Mouse (Mus musculus) adrenal gland, postnatal 10 days (tissue): ENCODE data around the gene Tcp11. TPM values are rescaled to one million over a fixed set of nuclear protein-coding genes. Genes with fewer than 3 reads are reported as not detected.

Experiments
- DNase-seq: peaks from one replicate; pipeline ENCODE4 v3.0.0; 2021; ENCODE audit warnings: mixed read lengths
- total RNA-seq, 2 experiments: library from RNA; stranded (reverse); gene quantifications; 2 replicates each; pipeline ENCODE4 v1.2.3; 2021

The Tcp11 gene
- total RNA-seq, 2 experiments from 2014 or later, result 0.24 to 0.57 TPM

DNA sequence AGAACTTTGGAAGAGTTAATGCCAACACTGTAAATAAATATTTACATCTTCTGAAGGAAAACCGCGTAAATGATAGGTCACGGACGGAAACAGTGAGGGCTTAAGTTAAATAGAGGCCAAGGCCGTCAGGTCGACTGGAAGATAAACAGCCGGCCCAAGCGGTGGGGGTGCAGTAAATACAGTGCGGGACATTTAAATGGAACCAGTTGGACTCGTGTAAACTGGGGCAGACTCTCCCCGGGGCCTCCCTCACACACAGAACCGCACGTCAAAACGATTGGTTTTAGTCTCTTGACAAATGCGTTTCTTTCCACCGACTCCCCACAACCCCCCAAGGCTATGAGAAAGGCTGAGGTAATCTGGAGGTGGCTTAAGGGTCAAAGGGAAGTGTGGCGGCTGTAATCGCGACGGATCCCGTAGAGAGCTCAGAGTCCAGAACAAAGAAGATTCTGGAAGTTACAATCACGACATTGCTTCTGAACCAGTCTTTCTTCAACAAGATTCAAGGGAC lies 4.0 kb upstream of the Tcp11 start:
- no peak for DNase-seq

GRCm38 (mm10) chr17:28082863-28083262 lies 2.4 kb upstream of the Tcp11 start:
- no peak for DNase-seq

- no peak for DNase-seq
Measured at GRCm38 (mm10) chr17:28081856-28082255, 1.4 kb upstream of the Tcp11 start.

DNA sequence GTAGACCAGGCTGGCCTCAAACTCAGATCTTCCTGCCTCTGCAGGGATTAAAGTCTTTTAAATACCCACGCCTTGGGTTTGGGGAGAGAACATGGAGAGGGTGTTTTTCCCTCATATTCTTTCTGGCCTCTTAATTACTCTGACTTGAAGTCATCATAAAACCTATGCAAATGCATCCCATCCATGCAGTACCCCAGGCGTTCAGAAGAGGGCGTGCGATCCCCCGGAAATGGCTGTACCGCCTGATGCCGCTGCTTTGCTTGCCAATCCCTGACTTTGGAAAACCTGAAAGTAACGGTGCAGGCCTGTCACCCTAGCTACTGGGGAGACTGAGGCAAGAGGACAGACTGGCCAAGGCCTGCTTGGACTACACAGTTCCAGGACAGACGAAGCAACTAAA lies 946 bp upstream of the Tcp11 start:
- DNase-seq, result peak; percentile 76

DNA sequence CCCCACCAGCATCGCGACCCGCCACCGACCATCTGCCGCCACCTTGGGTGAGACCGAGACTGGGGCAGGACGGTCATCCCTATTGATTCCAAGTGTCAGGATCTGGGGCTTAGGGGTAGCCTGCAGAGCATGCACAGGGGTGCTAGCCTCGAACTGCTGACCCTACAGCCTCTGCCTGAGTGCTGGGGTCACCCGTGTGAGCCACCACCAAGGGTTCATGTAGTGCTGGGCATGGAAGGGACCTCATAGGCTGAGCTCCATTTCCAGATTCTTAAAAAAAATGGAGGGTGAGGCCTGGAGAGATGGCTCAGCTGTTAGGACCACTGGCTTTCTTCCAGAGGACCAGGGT lies 352 bp upstream of the Tcp11 start:
- no peak for DNase-seq

DNA sequence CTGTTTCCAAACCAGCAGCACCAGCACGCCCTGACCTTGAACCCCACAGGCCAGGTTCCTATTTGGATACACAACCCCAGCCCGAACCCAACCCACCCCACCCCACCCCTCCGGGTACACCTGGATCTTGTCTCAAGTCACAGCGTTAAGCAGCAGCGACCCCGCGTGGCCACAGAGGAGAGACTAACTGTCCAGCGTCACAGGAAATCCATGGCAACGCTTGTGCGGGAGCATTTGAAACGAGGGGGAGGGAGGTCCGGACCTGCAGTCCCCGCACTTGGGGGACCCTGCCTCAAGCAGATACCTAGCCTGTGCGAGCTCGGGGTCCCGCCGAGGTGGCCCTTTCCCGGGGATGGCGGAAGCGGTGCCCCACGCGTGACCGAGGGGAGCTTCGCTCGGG lies 821 bp downstream of the Tcp11 start:
- peak; percentile 92 for DNase-seq

DNA sequence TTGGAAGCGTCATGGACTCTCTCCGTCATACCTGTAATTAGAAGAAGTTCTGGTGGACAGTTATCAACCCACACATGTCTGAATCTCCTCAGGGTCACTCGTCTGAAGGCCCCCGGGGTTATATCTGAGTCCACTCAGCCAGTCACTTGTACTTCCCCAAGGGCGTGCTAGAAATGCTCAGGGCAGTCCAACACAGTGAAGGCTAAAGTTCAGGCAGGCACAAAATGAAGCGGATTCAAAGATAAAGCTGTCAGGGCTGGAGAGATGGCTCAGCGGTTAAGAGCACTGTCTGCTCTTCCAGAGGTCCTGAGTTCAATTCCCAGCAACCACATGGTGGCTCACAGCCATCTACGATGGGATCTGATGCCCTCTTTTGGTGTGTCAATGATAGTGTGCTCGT lies 2.4 kb downstream of the Tcp11 start:
- no peak for DNase-seq

DNA sequence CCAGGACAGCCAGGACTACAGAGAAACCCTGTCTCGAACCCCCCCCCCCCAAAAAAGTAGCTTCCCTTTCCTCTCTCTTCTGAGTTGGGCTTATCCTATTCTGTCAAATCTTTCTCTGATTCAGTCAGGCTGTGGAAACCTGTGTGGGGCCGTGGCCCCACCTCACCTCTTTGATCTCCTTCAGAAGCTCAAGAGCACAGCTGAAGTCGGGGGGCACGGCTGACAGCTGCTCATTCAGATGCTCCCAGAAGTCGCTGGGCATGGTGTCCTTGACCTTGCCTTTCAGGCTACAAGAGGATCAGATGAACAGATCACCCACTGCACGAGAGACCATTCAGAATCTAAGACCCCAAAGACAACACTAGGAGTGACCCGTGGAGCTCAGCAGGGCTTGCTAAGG lies 6.0 kb downstream of the Tcp11 start:
- DNase-seq, result no peak

DNA sequence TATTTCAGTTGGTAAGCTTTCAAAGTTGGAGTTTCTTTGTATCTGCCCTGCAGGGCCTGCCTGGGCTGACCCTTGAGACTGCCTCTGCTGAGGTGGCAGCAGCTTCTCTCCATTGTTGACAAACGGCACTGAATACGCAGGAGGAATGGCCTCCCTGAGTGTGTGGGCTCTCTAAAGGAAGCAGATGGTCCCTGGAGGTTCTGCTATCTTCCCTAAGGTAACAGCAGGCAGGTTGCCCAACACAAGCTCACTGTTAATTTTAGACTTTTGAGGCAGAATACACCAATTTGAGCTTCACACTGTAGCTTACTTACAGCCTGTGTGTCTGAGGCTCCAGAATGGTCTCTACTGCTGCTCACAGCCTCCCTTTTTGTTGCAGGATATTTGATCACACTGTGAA lies 7.7 kb downstream of the Tcp11 start:
- no peak for DNase-seq

GRCm38 (mm10) chr17:28070256-28070655 lies 10.2 kb downstream of the Tcp11 start:
- peak; percentile 87 for DNase-seq

DNA sequence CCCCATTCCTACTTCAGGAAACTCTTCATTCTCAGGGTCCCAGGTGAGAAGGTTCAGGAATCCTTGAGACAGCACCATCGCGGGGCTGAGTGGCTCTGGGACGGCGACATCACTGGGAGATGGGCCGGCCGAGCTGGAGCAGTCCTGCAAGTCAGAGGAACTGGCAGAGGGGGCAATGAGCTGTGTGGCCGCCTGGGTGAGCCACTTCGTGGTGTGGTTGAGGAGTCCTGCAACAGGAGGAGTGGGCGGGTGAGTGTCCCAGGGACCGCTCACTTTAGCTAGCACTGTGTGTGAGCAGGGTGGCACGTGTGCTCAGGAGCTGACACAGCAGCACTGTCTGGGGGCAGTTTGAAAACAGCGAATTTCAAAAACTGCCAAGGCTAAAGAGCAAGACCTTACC lies 11.0 kb downstream of the Tcp11 start:
- no peak for DNase-seq

GRCm38 (mm10) chr17:28067303-28067702 lies 13.1 kb downstream of the Tcp11 start:
- DNase-seq, result no peak

GRCm38 (mm10) chr17:28063163-28063562 lies 17.3 kb downstream of the Tcp11 start:
- DNase-seq, result no peak

DNA sequence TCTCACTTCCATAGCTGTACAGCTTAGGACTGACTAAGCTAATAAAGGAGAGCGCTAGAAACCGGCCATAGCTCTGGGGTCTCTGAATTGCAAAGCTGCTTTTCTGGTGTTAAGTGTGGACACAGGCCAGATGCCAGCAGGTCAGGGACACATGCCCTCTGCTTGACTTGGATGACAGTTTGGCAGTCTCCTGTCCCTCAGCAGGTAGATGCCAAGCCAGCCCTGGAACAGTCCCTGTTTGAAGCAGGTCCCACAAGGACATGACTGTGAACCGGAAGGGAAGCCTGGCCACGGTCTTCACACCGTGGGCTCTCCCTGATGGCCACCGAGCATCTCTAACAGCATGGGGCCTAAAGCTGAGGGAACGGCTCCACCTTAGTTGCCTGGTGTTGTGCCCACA lies 17.7 kb downstream of the Tcp11 start:
- DNase-seq, result peak; percentile 57

DNA sequence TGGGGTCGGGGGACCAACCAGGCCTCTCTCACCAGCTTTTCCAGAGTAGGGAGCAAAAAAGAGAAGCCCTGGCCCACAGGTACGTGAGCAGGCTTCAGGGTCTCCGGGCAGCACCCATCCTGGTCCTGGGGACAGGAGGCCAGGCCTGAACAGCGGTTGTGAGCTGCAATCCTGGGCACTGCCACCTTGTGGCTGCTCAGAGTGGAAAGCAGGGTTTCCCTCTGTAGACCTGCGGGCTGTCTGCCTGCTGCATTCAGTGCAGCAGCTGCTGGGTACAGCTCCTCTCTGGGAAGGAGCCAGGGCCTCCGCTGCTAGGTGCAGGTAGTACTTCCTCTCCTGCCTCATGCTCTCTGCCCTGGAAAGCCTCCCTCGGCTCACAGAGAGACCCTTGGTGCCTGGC lies 19.0 kb downstream of the Tcp11 start:
- peak; percentile 53 for DNase-seq

GRCm38 (mm10) chr17:28060681-28061080 lies 19.8 kb downstream of the Tcp11 start:
- DNase-seq, result no peak

DNA sequence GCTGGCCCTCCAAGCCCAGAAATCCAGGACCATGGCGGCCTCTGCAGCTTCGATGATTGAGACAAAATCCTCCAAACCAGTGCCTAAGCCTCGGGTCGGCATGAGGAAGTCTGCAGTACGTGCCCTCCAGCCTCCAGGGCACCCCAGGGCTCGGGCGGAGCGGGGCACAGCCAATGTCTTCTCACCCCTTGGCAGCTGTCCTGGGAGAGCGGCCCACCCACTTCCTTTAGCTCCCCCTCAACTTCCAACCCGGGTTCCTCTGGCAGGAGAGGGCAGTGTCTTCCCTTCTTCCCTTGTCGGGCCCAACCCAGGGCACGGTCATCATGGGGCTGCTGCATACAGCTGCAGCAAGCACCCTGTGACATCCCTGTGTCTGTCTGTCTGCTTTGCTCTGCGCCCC lies 22.1 kb downstream of the Tcp11 start:
- no peak for DNase-seq

- no peak for DNase-seq
Measured at GRCm38 (mm10) chr17:28052293-28052863, 28.1 kb downstream of the Tcp11 start.

DNA sequence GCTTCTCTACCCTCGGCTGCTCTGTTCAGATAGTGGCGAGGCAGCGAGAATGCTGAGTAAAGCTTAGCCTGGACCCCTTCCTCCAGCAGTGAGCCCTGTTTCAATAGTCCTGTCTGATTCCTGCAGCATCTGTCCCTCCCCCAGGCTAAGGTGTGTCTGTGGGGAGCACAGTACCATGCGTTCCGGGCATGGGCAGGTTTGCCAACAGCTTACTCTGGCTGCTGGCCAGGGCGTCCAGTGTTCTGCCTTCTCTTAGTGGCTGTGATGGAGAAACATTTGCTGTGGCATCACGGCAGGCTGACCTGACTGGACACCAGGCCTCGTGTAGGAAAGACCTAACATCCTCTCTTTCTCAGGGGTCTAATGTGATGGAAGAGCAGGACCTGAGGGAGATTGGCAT lies 30.2 kb downstream of the Tcp11 start:
- DNase-seq, result peak; percentile 71

DNA sequence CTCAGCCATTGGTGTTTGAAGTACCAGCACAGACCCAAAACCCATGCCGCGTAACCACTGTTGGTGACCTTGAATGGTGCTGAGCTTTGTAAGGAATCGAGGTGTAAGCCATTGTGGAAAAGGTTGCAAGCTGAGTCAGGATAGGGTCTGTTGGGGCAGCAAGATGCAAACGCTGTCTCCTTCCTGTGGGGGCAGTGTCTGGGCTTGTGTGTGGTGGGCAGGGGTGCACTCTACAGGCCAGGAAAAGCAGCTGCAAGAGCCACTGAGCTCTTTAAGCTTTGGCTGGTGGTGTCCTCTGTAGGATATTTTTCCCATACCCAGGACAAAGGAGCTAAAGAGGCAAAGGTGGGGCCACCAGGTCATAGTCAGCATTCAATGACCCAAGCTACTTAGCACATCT lies 32.0 kb downstream of the Tcp11 start:
- DNase-seq, result no peak

- no peak for DNase-seq
Measured at GRCm38 (mm10) chr17:28047520-28047919, 32.9 kb downstream of the Tcp11 start.

DNA sequence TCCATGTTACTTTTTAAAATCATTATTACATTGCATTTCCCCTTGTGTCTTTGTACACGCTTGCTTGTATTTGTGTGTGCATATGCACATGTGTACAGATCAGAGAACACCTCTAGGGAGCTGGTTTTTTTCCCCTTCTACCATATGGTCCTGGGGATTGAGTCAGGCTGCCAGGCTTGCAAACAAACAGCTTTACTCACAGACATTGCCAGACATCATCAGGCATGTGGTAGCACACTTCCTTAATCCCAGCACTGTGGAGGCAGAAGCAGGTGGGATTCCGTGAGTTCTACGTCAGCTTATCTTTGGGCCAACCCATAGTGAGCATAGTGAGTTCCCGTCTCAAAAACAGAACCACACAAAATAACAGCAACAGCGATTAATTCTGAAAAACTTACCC lies 33.4 kb downstream of the Tcp11 start:
- no peak for DNase-seq

- no peak for DNase-seq
Measured at GRCm38 (mm10) chr17:28042299-28042771, 38.1 kb downstream of the Tcp11 start.

DNA sequence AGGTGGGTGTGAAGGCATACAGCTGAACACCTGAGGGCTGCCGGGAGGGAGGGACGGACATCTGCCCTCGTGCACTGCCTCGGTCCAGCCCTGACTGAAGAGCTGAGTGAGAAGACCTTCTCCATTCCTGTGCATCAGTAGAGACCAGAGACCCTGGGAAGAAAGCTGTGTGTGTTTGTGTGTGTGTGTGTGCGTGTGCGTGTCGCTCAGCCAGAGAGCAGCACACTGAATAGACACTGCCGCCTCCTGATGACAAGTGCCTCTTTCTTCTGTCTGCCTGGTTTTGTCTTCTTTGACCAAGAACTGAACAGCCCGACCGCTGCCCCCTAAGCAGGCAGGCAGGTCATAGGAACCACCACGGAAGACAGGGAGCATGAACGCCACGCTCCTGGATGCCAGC lies 39.1 kb downstream of the Tcp11 start:
- no peak for DNase-seq

DNA sequence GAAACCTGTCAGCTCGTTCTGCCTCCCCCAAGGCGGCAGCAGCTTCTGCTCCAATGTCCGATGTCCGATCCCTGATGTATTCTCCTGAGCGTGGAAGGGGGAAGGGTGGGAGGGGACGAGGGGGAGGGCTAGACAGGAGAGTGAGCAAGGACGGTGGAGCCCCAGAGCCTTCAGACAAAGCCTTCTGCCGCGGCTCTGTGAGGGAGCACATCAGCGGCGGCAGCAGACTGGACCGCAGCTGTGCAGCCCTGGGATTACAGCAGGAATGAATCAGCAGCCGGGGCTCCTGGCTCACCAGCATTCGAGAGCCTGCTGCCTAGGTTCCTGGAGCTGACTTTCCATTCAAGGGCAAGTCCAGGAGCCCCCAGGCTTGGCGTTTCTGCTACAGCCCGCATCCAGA lies 39.8 kb downstream of the Tcp11 start:
- DNase-seq, result no peak
